Mouse (Mus musculus): ENCODE data around the gene Fam228a.

DNA sequence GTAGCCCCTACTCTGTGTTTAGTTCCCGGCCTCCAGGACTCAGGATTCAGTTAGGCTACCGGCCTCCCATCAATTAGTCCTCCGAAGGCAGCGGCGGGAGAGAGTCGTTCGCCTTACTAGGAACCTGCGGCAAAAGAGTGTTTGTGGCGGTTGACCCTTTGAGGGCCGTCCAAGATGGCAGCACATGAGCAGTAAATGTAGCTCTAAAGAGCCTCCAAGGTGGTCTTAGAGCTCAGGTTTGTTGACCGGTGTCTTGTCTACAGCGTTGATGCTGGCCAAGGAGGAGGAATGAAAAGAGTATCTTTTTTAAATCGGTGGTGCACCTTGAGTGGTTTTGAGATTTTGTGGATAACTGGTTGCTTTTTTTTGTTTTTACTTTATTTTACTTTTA lies 31.1 kb upstream of the Fam228a start:
- TF ChIP-seq CTCF (IDR thresholded peaks at IDR 0.05; ENCODE audit: low read depth, low read length) = no peak
- no peak for TF ChIP-seq TAL1 (conservative IDR thresholded peaks at IDR 0.05; ENCODE audit: low read depth, low read length)
- TF ChIP-seq GATA1 (IDR thresholded peaks at IDR 0.05; ENCODE audit: borderline replicate concordance, low read length) = no peak
